Mouse (Mus musculus): ENCODE data around the gene Khdc3. TPM values are rescaled to one million over a fixed set of nuclear protein-coding genes. Genes with fewer than 3 reads are reported as not detected.

Gene Khdc3
- 0.14 TPM in 1 of 2 replicates, not detected in the other for polyA plus RNA-seq (2014; fragmentation: Nextera tagmentation; extraction: Ambion mirVana)

DNA sequence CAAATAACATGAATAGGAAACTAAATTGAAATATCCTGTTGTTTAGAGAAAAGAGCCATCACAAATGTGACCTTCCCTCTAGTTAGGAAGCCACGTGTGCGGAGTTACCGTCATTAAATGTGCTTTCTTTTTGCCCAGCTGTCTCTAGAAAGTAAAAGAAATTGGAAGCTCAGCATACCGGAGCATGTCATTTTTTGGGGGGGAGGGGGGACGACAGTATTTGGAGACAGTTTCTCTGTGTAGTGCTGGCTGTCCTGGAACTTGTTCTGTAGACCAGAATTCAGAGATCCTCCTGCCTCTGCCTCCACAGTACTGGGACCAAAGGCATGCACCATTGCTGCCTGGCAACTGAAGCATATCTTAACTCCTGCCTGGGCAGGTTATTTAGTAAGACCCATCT lies at the start of gene Khdc3:
Gene Khdc3 (plus strand): TSS at position 301 of the 400 bp plus-strand sequence.
- Histone ChIP-seq H3K4me2 (replicated peaks; ENCODE audit: low read depth, low read length) (no peak within 1 kb of the TSS), H3K36me3 (ENCODE audit: control insufficient read depth, insufficient read depth, low read length) (no peaks in the 10 kb centered on the region), H3K9me3 (ENCODE audit: control insufficient read depth, low read length) (no peaks in the 10 kb centered on the region), H3K4me3 (ENCODE audit: low read length) (no peak within 1 kb of the TSS), H3K27me3 (ENCODE audit: control insufficient read depth, insufficient read depth, low read length) (peaks cover 15% of the 10 kb centered on the region), H3K27ac (ENCODE audit: low read depth, low read length) (no peak within 1 kb of the TSS), H3K4me1 (ENCODE audit: control insufficient read depth, insufficient read depth, low read length) (peaks cover 5% of the 10 kb centered on the region; the same call in 1 of the 2 replicates), H3K9ac (ENCODE audit: low read depth, low read length) (no peak within 1 kb of the TSS)
- no peak for ATAC-seq (ENCODE audit: low FRiP score, low TSS enrichment)
- 91% methylated on average over 5 of the region's 5 CpGs for WGBS

DNA sequence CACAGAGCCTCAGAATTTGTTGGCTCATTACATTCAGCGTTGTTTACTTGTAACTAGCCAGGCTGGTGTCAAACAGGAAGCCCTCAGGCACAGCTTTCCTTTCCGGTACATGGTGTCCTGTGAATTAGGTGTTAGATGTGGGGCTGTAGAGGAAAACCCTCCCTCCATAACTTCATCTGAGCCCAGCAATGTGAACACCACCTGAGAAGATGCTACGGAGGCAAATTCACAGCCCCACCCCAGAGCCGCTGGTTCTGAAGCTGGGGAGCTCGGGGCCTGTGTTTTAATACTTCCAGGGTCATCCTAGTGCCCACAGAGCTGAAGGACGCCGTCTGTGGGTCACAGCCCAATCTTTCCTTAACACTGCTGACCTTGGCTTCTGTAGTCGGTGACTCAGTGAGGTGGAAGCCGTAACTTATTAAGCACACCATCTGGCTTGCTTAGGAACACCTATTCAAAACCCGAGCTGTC lies 46.2 kb upstream of the Khdc3 start:
- Histone ChIP-seq H3K9ac (ENCODE audit: low read depth, low read length) (no peak overlapping the region), H3K36me3 (ENCODE audit: control insufficient read depth, insufficient read depth, low read length) (no peaks in the 10 kb centered on the region), H3K27ac (ENCODE audit: low read depth, low read length) (no peak overlapping the region), H3K4me2 (replicated peaks; ENCODE audit: low read depth, low read length) (no peak overlapping the region), H3K27me3 (ENCODE audit: control insufficient read depth, insufficient read depth, low read length) (no peaks in the 10 kb centered on the region), H3K9me3 (ENCODE audit: control insufficient read depth, low read length) (no peaks in the 10 kb centered on the region), H3K4me3 (ENCODE audit: low read length) (no peak overlapping the region), H3K4me1 (ENCODE audit: control insufficient read depth, insufficient read depth, low read length) (no peaks in the 10 kb centered on the region)
- no peak for ATAC-seq (ENCODE audit: low FRiP score, low TSS enrichment)
- 53% methylated on average over 10 of the region's 10 CpGs for WGBS

DNA sequence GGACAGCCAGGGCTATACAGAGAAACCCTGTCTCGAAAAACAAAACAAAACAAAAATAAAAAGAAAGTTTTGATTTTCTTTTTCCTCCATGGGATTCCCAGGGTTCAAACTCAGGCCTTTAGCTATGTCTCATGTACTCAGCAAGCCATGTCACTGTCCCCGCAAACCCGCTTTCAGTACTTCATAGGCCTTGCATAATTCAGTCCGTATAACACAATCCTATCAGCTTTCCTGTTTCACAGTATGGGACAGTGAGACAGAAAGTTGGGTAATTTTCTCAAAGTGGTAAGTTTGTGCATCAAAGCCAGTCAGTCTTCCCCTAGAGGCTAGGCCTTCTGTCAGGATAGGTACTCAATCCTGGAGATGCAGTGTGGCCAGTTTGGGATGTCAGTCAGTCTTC lies 42.4 kb upstream of the Khdc3 start:
- 89% methylated on average over 4 of the region's 4 CpGs for WGBS
- Histone ChIP-seq H3K4me1 (ENCODE audit: control insufficient read depth, insufficient read depth, low read length) (0 out of 2 replicates have a peak, but pooled peaks cover 5% of the 10 kb centered on the region), H3K4me2 (replicated peaks; ENCODE audit: low read depth, low read length) (no peak overlapping the region), H3K4me3 (ENCODE audit: low read length) (no peak overlapping the region), H3K27ac (ENCODE audit: low read depth, low read length) (no peak overlapping the region), H3K9ac (ENCODE audit: low read depth, low read length) (no peak overlapping the region), H3K27me3 (ENCODE audit: control insufficient read depth, insufficient read depth, low read length) (no peaks in the 10 kb centered on the region), H3K9me3 (ENCODE audit: control insufficient read depth, low read length) (no peaks in the 10 kb centered on the region), H3K36me3 (ENCODE audit: control insufficient read depth, insufficient read depth, low read length) (no peaks in the 10 kb centered on the region)
- no peak for ATAC-seq (ENCODE audit: low FRiP score, low TSS enrichment)

- no peaks in the 10 kb centered on the region for H3K36me3 ChIP-seq (ENCODE audit: control insufficient read depth, insufficient read depth, low read length)
- no peaks in the 10 kb centered on the region for H3K9me3 ChIP-seq (ENCODE audit: control insufficient read depth, low read length)
- peak; percentile 51; the same call in 1 of the 2 replicates for ATAC-seq (ENCODE audit: low FRiP score, low TSS enrichment)
- no peaks in the 10 kb centered on the region for H3K27me3 ChIP-seq (ENCODE audit: control insufficient read depth, insufficient read depth, low read length)
- H3K4me1 ChIP-seq (ENCODE audit: control insufficient read depth, insufficient read depth, low read length) = peaks cover 20% of the 10 kb centered on the region; the same call in 1 of the 2 replicates
- WGBS = 11% methylated on average over 15 of the region's 15 CpGs
- H3K4me3 ChIP-seq (ENCODE audit: low read length) = peak overlapping the region; percentile 10
- peak overlapping the region; percentile 8; the same call in 1 of the 2 replicates for H3K9ac ChIP-seq (ENCODE audit: low read depth, low read length)
- H3K27ac ChIP-seq (ENCODE audit: low read depth, low read length) = no peak overlapping the region; the same call in 1 of the 2 replicates
- H3K4me2 ChIP-seq (replicated peaks; ENCODE audit: low read depth, low read length) = peak overlapping the region; percentile 37
These were observed 37.9 kb upstream of the Khdc3 start for GRCm38 (mm10) chr9:73063621-73064290.

GRCm38 (mm10) chr9:73067086-73067485 lies 34.5 kb upstream of the Khdc3 start:
- Histone ChIP-seq H3K9me3 (ENCODE audit: control insufficient read depth, low read length) (no peaks in the 10 kb centered on the region), H3K27ac (ENCODE audit: low read depth, low read length) (no peak overlapping the region), H3K4me3 (ENCODE audit: low read length) (no peak overlapping the region), H3K36me3 (ENCODE audit: control insufficient read depth, insufficient read depth, low read length) (no peaks in the 10 kb centered on the region), H3K4me1 (ENCODE audit: control insufficient read depth, insufficient read depth, low read length) (peaks cover 25% of the 10 kb centered on the region; the same call in 1 of the 2 replicates), H3K27me3 (ENCODE audit: control insufficient read depth, insufficient read depth, low read length) (no peaks in the 10 kb centered on the region), H3K4me2 (replicated peaks; ENCODE audit: low read depth, low read length) (0 out of 2 replicates have a peak overlapping the region, but pooled peaks have one; percentile 26), H3K9ac (ENCODE audit: low read depth, low read length) (no peak overlapping the region)
- ATAC-seq (ENCODE audit: low FRiP score, low TSS enrichment) = peak; percentile 75
- 30% methylated on average over 10 of the region's 10 CpGs for WGBS

DNA sequence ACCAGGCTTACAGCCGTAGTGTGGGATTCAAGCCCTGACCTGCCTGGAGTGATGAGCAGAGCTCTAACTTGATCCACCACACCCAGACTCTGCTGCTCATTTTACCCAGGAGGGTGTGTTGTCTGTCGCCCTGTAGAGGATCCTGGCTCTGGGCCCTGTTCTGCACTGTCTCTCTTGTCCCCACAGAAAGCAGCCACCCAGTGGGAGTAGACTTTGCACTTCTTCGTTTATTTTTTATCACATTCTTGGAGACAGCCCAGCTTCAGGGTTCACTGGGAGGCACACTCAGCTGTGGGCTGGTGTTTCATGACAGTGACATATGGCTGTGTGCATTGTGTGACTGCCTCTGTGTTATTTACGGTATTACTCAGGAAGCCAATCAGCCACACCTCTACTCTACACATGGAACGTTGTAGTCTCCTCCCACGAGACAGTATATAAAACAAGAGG lies 33.4 kb upstream of the Khdc3 start:
- Histone ChIP-seq H3K4me3 (ENCODE audit: low read length) (no peak overlapping the region), H3K9me3 (ENCODE audit: control insufficient read depth, low read length) (no peaks in the 10 kb centered on the region), H3K27me3 (ENCODE audit: control insufficient read depth, insufficient read depth, low read length) (no peaks in the 10 kb centered on the region), H3K9ac (ENCODE audit: low read depth, low read length) (no peak overlapping the region), H3K27ac (ENCODE audit: low read depth, low read length) (peak overlapping the region; percentile 15; the same call in 1 of the 2 replicates), H3K4me2 (replicated peaks; ENCODE audit: low read depth, low read length) (no peak overlapping the region), H3K36me3 (ENCODE audit: control insufficient read depth, insufficient read depth, low read length) (no peaks in the 10 kb centered on the region), H3K4me1 (ENCODE audit: control insufficient read depth, insufficient read depth, low read length) (peaks cover 25% of the 10 kb centered on the region; the same call in 1 of the 2 replicates)
- WGBS = 22% methylated on average over 6 of the region's 6 CpGs
- ATAC-seq (ENCODE audit: low FRiP score, low TSS enrichment) = peak; percentile 76

DNA sequence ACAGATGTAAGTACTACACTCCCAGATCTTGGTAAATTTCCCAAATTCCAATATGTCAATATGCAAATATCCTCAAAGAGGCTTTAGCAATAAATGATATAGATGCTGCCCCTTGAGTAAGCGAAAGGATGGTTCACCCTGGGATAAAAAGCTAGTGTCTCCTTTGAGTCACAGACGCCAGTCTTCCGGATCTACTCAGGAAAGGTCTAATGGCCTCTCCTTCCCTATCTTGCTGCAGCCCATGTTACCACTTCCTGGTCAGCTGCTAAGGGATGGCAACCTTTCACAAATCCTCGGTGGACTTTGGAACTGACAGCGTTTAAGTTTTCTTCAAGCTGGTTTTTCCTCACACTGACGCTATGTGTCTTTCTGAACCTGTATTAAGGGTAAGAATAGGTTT lies 32.9 kb upstream of the Khdc3 start:
- Histone ChIP-seq H3K27ac (ENCODE audit: low read depth, low read length) (peak overlapping the region; percentile 37; the same call in 1 of the 2 replicates), H3K9me3 (ENCODE audit: control insufficient read depth, low read length) (no peaks in the 10 kb centered on the region), H3K4me3 (ENCODE audit: low read length) (no peak overlapping the region), H3K27me3 (ENCODE audit: control insufficient read depth, insufficient read depth, low read length) (no peaks in the 10 kb centered on the region), H3K4me1 (ENCODE audit: control insufficient read depth, insufficient read depth, low read length) (peaks cover 24% of the 10 kb centered on the region; the same call in 1 of the 2 replicates), H3K9ac (ENCODE audit: low read depth, low read length) (no peak overlapping the region), H3K4me2 (replicated peaks; ENCODE audit: low read depth, low read length) (no peak overlapping the region), H3K36me3 (ENCODE audit: control insufficient read depth, insufficient read depth, low read length) (no peaks in the 10 kb centered on the region)
- 73% methylated on average over 6 of the region's 6 CpGs for WGBS
- ATAC-seq (ENCODE audit: low FRiP score, low TSS enrichment) = no peak

GRCm38 (mm10) chr9:73070971-73071659 lies 30.5 kb upstream of the Khdc3 start:
- Histone ChIP-seq H3K4me3 (ENCODE audit: low read length) (no peak overlapping the region), H3K27ac (ENCODE audit: low read depth, low read length) (no peak overlapping the region), H3K4me1 (ENCODE audit: control insufficient read depth, insufficient read depth, low read length) (peaks cover 20% of the 10 kb centered on the region; the same call in 1 of the 2 replicates), H3K27me3 (ENCODE audit: control insufficient read depth, insufficient read depth, low read length) (no peaks in the 10 kb centered on the region), H3K9ac (ENCODE audit: low read depth, low read length) (no peak overlapping the region), H3K36me3 (ENCODE audit: control insufficient read depth, insufficient read depth, low read length) (no peaks in the 10 kb centered on the region), H3K9me3 (ENCODE audit: control insufficient read depth, low read length) (no peaks in the 10 kb centered on the region), H3K4me2 (replicated peaks; ENCODE audit: low read depth, low read length) (no peak overlapping the region)
- 68% methylated on average over 10 of the region's 10 CpGs for WGBS
- ATAC-seq (ENCODE audit: low FRiP score, low TSS enrichment) = no peak

DNA sequence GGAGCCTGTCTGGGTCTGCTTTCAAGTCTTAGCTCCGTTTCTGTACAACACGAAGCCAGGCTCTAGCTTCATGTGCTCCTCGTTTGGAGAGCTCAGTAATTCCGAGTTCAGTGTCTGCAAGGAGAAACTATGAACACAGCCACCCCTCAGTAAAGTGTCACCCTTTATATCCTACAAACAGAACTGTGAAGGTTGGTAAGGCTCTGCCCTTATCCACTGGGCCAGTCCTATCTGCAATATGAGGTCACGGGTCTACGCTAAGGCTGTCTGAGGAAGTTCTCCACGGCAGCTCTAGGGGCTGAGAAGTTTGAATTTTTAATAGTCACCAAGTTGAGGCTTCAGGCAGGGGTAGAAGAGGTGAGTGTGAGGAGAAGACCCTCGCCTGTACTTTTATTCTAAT lies 29.2 kb upstream of the Khdc3 start:
- Histone ChIP-seq H3K9me3 (ENCODE audit: control insufficient read depth, low read length) (no peaks in the 10 kb centered on the region), H3K36me3 (ENCODE audit: control insufficient read depth, insufficient read depth, low read length) (no peaks in the 10 kb centered on the region), H3K4me1 (ENCODE audit: control insufficient read depth, insufficient read depth, low read length) (peaks cover 17% of the 10 kb centered on the region; the same call in 1 of the 2 replicates), H3K4me3 (ENCODE audit: low read length) (no peak overlapping the region), H3K27me3 (ENCODE audit: control insufficient read depth, insufficient read depth, low read length) (no peaks in the 10 kb centered on the region), H3K4me2 (replicated peaks; ENCODE audit: low read depth, low read length) (no peak overlapping the region), H3K9ac (ENCODE audit: low read depth, low read length) (no peak overlapping the region), H3K27ac (ENCODE audit: low read depth, low read length) (no peak overlapping the region)
- WGBS = 83% methylated on average over 8 of the region's 8 CpGs
- ATAC-seq (ENCODE audit: low FRiP score, low TSS enrichment) = no peak

Data from kidney, embryonic 14.5 days (tissue).